Mouse (Mus musculus) spleen, embryonic (tissue): Measurements from ENCODE around the gene Mcm9.
"Not testable (repeated sequence)": the region's sequence is repeated elsewhere in the genome, so short reads cannot be mapped to it uniquely, and the experiment has no call there.

Experiments used
- CTCF ChIA-PET: fragments of 350-600 bp; sonication (Branson Sonifier 250); formaldehyde crosslinking; loops from one replicate; lab custom pipeline; 2022; lab: Charles Lee

The Mcm9 gene

DNA sequence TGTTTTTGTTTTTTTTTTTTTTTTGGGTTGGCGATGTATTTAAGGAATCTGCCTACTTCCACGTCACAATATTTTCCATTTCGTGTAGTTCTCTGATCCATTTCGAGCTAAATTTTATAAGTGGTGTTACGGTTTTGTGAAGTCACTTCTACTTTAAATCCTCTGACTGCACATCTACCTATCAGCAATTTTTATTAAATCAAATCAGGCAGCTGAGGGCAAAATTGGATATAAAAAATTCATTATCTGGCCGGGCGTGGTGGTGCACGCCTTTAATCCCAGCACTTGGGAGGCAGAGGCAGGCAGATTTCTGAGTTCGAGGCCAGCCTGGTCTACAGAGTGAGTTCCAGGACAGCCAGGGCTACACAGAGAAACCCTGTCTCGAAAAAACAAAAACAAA is at the start of gene Mcm9:
Mcm9 (minus strand) TSS at position 101 of the 400 bp plus-strand sequence.
- CTCF ChIA-PET = not testable (repeated sequence)

DNA sequence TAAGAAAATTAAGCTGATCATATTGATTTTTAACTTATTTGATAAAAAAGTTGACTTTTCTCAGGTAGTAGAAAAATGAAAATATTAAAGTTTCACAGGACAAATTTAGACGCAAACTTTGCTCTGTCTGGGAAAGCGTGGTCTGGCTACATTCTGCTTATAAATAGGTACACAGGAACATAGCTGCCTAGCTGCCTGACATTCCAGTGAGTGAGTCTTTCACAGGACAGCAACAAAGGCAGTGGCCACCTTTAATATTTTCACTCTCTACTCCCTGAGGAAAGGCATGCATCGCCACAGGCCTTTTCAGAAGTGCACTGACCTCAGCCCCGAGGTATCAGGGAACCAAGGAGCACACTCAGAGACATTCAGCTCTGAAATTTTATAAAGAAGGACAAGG is 31.5 kb upstream of the Mcm9 start:
- CTCF ChIA-PET = no interaction called here

DNA sequence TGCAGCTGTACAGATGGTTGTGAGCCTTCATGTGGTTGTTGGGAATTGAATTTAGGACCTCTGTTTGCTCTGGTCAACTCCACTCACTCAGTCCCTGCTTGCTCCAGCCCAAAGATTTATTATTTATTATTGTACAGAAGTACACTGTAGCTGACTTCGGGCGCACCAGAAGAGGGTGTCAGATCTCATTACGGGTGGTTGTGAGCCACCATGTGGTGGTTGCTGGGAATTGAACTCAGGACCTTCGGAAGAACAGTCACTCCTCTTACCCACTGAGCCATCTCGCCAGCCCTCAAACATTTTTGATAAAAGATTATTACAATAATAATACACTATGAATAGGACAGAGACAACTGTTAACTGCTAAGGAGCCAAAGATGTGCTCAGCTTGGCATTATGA is 24.0 kb upstream of the Mcm9 start:
- CTCF ChIA-PET = not testable (repeated sequence)

DNA sequence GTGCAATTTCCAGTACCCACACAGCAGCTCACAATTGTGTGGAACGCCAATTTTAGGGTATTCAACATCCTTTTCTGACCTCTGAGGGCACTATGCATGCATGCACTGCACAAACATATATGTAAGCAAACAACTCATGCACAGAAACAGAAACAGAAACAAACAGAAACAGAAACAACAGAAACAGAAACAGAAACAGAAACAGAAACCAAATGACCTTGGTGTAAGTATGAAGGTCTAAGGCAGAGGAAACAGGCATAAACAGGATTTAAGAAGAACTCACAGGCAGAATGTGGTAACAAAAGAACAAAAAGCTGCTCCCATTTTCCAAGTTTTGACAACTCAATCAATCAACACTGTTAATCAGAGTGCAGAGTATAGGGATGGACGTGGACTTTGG is 20.4 kb upstream of the Mcm9 start:
- CTCF ChIA-PET = interaction anchor here (0.6 kb wide), 1 partner anchor 16 kb away, joined by 6 read pairs; no protein-coding TSS in a partner anchor

DNA sequence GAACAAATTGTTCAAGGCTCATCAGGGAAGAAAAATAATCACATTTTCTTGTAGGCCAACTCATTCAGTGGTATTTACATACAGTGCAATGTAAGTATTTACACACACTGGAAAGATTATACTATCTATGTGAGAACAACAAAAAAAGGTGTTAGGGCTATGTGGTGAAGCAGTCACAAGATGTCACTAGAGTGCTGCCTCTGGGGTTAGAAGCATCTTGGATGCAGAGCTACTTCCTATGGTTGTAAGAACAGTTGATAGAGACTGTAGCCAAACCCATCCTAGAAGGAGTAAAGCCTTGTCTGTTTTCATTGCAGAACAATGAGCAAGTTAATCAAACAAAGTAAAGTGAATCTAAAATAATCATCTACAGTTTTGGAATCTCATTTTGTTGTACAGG is 11.3 kb upstream of the Mcm9 start:
- CTCF ChIA-PET = no interaction called here

DNA sequence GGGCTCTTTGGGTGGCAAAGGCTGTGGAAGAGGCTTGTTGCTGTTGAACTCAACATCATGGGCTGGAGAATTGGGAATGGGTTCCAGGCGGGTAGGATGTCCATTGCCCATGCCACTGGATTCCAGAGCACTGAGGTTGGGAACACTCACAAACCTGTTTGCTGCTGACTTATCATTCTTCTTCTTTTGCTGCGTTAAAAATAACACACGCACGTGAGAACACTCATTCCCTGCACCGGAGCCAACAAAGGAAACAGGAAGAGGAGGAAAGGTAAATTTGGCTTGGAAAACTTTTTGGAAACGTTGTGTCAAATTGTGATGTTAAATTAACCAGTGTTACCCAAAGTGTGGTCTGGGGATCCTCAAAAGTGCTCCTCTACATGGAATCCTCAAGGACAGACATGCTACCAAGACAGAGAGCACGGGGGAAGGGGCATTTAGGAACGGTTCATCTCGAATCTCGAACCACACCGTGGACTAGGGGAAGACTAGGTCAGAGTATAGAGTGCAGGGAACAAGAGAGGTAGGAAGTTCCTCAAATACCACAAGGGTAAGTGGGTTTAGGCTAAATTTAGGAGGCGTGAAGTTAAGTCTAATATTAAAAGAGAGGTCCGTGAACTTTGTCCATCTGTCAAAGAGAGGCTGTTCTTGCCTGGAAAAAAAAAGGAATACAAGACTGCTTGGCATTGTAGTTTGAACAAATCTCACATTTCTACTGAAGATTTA is 5.2 kb upstream of the Mcm9 start:
- CTCF ChIA-PET = interaction anchor here (0.7 kb wide), 1 partner anchor 16 kb away, joined by 6 read pairs; no protein-coding TSS in a partner anchor

DNA sequence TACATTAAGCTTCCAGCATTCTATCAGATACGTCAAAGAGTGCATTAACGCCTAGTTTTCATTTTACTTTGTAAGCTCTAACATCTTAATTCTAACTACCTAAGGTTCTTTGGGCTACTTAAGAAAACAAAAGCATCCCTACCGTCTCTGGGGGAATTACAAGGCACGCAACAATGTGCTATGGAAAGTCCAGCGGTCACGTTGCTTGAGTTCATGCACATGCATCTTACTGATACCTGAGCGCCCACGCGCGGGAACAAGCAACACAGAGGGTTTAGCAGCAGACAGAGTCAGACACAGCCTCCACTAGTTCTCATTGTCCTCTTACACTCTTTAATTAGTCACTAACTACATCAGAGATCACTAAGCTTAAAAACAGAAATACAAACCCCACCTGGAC is 3.9 kb upstream of the Mcm9 start:
- CTCF ChIA-PET = no interaction called here

DNA sequence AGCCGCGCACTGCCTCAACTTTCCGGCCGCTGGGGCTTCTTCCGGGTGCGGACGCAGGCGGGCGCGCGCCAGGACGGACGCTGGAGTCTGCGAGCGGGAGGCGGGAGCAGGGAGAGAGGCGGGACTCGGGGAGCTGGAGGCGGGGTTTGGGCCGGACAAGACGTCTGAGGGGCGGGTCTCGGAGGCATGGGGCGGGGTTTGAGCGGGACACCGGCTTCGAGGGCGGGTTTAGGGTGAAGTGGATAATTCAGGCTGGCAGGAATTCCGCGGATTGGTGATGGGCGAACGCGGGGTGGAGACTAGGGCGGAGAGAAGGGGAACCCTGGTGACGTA is 355 bp downstream of the Mcm9 start:
- CTCF ChIA-PET = no interaction called here

DNA sequence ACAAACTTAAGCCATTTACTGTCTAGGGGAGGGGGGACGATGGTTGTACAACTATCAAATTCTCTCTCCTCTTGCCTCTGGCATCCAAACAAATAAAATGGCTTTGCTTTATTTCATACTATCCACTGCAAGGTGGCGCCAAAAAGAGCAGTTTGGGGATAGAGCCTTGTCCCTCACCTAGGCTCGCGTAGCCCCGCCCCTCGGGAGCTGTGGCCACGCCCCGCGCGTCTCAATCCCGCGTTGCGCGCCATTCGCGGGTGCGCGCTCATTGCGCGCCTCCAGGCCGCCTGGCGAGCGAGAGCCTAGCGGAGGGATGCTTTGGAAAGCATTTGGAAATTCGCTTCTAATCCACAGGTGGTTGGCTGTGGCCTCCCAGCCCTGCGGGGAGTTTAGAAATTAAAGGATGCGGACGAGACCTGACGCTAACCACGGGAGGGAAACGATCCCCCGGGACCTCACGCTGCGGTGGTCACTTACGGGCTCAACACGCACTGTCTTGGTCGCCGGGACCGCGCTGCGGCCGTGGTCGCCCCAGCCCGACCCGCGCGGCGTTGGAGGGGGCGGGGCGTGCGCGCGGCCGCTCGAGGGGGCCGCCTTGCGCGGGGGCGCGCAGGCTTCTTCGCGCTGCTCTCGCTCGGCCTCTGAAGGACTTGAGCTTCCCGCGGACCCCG is 857 bp downstream of the Mcm9 start:
- CTCF ChIA-PET = no interaction called here

DNA sequence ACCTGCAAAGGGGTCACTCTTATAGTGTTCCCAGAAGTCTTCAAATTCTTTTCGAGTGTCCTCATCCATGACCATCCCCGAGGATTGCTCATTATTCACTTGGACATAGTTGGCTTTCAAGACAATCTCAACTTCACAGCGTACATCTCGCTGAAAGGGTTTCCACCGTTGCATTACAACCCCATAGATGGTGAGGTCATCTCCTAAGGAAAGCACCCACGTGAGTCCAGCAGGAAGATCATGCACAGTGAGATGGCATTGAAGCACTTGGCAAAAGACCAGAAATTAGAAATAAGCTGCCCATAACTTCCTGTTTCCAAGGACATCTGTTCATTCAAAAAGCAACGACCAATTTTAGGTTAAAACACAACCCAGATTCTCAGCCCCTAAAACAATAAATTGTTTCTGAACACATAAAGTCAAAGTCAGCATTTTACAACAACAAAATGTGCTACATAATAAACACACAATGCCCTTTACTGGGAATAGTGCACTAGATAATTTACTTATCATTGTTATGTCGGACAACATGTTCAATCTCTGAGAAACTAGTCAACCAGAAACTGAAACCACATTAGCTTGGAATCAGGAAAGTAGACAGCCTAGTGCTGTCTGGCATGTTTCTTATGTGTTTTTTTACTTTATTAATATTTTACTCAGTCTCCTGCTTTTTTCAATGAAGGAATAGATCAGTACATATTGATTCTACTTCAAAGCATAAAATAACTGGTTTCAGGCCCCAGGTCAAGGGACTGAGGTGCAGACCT is 14.2 kb downstream of the Mcm9 start:
- CTCF ChIA-PET = no interaction called here

DNA sequence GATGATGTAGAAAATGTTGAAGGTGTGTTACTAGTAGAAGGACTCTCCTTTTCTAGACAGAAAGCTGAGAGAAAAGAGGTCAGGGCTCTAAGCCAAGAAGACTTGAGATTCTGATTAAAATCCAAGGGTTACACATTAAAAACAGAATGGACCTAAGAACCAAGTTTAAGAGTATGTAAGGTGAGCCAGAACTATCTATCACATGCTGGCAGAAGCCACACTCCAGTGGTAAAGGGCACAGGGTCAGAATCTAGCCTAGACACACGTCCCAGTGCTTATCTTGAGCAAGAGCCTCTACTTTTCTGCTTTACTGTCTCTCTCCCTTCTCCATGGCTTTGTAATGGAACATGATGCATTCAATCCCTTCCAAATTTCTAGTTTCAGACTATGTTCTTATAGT is 16.3 kb downstream of the Mcm9 start:
- CTCF ChIA-PET = interaction anchor here (0.7 kb wide), 1 partner anchor 438 kb away, joined by 3 read pairs; no protein-coding TSS in a partner anchor

DNA sequence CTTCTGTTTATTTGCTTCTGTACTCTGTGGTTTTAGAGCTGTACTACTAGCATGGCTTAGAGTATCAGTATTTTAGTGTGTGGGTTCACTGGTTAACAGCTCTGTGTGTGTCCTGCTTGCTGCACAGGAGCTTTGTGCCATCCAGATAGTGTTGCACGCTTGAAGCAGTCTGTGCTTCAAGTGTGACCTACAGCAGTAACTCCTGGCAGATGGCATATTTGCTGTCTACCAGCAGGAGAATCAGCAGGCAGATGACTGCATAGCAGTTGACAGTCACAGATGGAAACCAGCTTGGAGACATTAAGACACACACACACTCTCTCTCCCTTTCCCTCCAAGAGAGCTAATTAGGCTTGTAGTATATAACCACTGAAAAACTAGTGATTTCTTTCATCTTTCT is 18.1 kb downstream of the Mcm9 start:
- CTCF ChIA-PET = no interaction called here

DNA sequence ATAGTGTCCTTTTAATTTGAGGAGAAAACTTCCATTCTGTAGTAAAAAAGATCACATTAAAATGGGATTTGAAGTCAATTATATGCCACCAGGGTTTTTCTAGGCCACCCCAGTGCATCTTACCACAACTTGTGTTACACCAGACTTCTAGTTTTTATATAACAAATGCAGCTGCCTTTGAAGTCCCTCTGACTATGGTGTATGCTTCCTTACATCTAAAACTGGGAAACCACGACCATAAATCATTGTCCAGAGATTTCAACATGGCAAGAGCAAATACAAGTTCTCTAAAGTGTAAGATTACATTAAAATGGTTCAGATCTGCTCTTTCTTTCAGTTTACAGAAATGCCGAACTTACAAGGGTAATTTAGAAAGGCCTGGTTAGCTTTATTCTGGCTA is 22.0 kb downstream of the Mcm9 start:
- CTCF ChIA-PET = no interaction called here

DNA sequence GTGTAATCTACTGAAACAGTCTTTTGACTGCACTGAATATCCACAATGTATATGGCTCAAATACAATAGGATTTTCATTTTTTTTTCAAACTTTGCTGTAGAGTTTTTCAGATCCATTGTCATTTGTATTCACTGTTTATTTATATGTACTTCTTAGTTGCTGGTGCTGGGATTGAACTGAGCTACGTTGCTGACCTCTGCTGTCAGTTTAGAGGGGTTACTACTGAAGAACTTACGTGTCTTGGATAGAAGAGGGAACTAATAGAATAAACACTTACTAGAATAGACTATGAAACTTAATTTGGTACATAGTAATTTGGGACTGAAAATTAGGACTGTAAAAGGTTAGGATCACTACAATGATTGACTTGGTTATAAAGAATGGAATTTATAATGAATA is 24.9 kb downstream of the Mcm9 start:
- CTCF ChIA-PET = no interaction called here

DNA sequence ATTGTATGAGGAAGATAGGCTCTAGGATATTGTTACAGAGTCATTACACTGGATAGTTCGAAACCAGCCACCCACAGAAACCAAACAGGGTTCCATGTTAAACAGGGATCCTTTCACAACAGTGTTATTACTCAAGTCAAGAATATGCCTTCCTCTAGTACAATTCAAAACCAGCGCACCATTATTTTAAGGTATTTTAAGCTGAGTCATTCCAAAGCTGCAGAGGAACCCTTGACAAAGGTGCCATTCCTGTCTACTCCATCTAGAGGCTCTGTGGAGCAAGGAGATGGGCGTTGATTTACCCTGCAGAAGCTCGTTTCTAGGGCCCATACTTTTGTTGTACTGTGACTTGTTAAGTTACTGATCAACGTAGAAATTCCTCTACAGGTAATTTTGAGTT is 31.4 kb downstream of the Mcm9 start:
- CTCF ChIA-PET = no interaction called here

DNA sequence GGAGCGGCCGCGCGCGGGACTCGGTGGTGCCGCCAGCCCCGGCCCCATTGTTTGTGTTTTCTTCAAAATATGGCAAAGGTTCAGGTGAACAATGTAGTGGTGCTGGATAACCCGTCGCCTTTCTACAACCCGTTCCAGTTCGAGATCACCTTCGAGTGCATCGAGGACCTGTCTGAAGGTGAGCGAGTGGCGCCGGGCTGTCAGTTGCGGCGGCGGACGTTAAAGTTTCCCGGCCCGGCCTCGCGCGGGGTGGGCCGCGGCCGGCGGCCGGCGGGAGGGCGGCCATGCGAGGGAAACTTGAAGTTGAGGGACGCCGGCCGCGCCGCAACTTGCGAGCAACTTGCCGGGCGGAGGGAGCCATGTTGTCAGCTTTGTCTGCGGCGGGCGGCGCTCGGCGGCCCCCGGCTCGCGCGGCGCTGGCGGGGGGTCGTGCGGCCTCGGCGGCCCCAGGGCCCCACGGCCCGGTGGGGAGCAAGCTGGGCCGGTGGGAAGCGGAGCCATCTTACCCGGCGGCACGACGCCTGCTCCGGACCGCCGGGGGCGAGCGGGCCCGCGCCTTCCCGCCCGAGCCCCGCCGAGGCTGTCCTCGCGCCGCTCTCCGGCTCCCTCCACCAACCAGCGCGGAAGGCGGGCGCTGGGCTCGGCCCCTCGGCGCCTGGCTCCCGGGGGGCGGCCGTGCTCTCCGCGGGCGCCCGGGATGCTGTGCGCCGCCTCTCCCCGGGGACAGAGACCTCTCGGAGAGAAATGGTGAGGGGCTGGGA is 32.9 kb downstream of the Mcm9 start:
- CTCF ChIA-PET = no interaction called here

DNA sequence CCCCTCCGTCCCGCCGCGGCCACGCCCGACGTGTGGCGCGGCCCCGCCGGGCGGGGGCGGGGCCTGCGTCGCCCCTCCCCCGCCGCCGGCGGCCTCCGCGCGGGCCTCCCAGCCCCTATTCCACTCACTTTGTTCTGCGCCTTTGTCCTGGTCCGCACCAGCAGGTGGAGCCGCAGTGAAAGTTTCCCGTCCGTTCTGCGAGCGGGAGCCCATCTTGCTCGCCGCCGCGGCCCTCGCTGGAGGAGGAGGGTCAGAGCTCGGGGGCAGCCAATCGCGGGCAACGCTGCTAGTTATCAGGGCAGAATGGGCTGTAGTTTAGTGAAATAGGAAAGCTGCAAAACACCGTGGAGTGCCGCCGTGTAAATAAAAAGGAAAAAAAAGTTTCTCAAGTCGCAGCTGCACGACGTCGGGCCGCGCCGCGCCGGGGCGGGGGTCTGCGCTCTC is 33.5 kb downstream of the Mcm9 start, which contains the start of gene Asf1a:
Asf1a (plus strand) TSS at position 81 of the 444 bp plus-strand sequence.
- CTCF ChIA-PET = interaction anchor here (1.5 kb wide), 1 partner anchor 50 kb away, joined by 3 read pairs; no protein-coding TSS in a partner anchor

DNA sequence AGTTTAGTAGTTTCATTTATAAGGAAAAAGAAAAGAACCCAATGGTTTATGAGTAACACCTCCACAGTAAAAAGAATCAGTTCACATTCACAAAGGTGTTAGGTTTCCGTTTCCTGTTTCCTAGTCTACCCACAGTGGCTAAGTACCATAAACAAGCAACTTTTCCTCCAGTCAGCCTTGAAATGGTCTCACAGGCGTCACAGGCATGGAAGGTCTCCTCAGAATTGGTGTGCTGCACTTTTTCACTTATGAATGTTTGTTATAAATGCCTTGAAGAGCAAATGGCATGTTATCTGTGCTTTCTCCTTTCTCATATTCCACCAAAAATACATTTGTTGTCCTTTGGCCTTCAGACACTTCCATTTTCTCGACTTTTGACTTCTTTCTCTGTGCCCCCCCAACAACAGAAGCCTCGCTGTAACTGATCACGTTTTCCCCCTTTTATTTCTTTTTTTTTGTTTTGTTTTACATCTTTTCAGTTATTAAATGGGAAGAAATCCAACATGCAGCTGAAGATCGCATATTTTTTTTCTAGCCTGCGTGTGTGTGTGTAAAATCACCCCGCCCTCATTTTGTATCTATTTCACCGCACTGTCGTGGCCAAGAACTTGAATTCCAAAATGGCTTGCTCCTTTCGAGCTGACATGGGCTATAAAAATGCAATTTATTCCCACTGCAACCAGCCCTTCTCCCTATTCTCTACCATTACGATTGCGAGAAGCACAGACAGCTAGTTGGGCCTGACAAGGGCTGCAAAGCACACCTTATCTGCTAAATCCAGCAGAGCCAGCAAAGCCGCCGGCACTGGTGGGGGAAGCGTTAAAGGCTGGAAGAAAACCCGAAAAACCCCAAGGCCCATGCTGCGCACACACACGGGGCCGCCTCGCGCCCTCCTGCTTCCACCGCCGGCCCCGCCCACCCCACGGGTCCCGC is 34.2 kb downstream of the Mcm9 start:
- CTCF ChIA-PET = interaction anchor here (0.6 to 1.5 kb wide), 2 partner anchors 32 to 49 kb away, joined by 3 read pairs; no protein-coding TSS in a partner anchor

DNA sequence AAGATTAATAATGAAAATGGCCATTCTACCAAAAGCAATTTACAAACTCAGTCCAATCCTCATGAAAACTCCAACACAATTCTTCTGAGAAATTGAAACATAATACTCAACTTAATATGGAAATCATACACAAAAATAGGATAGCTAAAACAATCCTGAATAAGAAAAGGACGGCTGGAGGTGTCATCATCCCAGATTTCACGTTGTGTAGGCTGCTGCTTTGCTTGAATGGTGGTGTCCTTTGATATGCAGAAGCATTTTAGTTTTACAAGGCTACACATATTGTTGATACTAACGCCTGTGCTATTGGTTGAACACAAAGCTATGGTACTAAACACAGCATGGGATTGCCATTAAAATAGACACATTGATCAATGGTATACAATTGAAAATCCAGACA is 44.5 kb downstream of the Mcm9 start:
- CTCF ChIA-PET = no interaction called here

DNA sequence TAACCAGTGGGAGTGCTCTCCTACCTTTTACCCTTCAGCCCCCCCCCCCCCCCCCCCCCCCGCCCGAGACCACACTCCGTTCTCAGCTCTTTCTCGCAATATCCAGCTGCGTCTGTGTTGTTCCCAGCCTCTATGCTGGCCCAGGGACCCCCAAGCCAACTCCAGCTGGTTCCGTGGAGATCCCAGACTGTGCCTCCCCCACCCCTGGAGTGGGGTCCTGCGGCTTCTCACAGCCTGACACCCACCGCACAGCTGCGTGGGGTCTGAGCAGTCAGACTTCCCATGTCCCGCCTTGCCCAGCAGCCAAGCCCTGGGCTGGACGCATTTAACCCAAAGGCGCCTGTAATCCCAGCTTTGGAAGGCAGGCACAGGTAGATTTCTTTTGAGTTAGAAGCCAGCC is 49.2 kb downstream of the Mcm9 start:
- CTCF ChIA-PET = no interaction called here
